ENCODE assay signal across 10 mouse cellular contexts in genomic region chr7:131182685-131183084, GRCm38 (mm10). TPM values are rescaled to one million over a fixed set of nuclear protein-coding genes. Genes with fewer than 3 reads are reported as not detected.
DNase-seq lines count a peak whose midpoint lies in the region; ATAC-seq and TF ChIP-seq lines count a peak whose summit lies in the region.
"Had no signal": no experiment of that assay in that cellular context is flagged by ENCODE, and none has a peak within 500 bp of the region (broad histone marks: within the 10 kb centered on the region; RNA-seq: fewer than 3 reads in every experiment).

No protein-coding gene starts in this region.

- H3K27ac ChIP-seq in kidney, adult 2 months (ENCODE audit: insufficient read depth, low read depth, low read length) = no peak overlapping the region
- no peak overlapping the region for H3K27ac ChIP-seq in kidney, embryonic 14.5 days (ENCODE audit: low read depth, low read length)
- no peak overlapping the region for H3K27ac ChIP-seq in MEL (ENCODE audit: control insufficient read depth, low read depth, low read length)
- H3K27ac ChIP-seq in embryonic facial prominence, embryonic 10.5 days (replicated peaks) = no peak overlapping the region
- H3K27ac ChIP-seq in stomach, postnatal 0 days (replicated peaks) = no peak overlapping the region
- H3K27ac ChIP-seq: limb, embryonic 15.5 days had no signal

- peak; percentile 8 for DNase-seq in kidney, adult 2 months
- peak; percentile 8 for DNase-seq in CD4-positive helper T cell, adult 2 months (ENCODE audit: low read depth, low spot score)
- no peak for DNase-seq in MEL (ENCODE audit: low read depth, low spot score)
- DNase-seq in embryonic facial prominence, embryonic 10.5 days (ENCODE audit: low spot score) = peak; percentile 52
- peak; percentile 54 for DNase-seq in lung, adult 2 months
- DNase-seq in stomach, postnatal 0 days (ENCODE audit: low spot score) = peak; percentile 66
- DNase-seq in urinary bladder, postnatal 10 days (ENCODE audit: low spot score) = no peak

- H3K4me2 ChIP-seq in kidney, embryonic 14.5 days (replicated peaks; ENCODE audit: low read depth, low read length) = no peak overlapping the region
- no peak overlapping the region for H3K4me2 ChIP-seq in stomach, postnatal 0 days (replicated peaks; ENCODE audit: low read depth)
- H3K4me2 ChIP-seq: limb, embryonic 15.5 days had no signal

- no peak for TF ChIP-seq EP300 in MEL (IDR thresholded peaks at IDR 0.05; ENCODE audit: low read depth in 1 of 2, low read length in 2 of 2)
- TF ChIP-seq EP300 in stomach, postnatal 0 days (optimal IDR thresholded peaks at IDR 0.05) = no peak

- WGBS in kidney, adult 2 months = 38% methylated on average over 4 of the region's 4 CpGs
- WGBS in kidney, embryonic 14.5 days = 53% methylated on average over 4 of the region's 4 CpGs
- 38% methylated on average over 4 of the region's 4 CpGs for WGBS in embryonic facial prominence, embryonic 10.5 days
- 47% methylated on average over 4 of the region's 4 CpGs for WGBS in lung, adult 2 months
- 38% methylated on average over 4 of the region's 4 CpGs for WGBS in stomach, postnatal 0 days

- no peak for TF ChIP-seq POLR2A in kidney, adult 2 months (IDR thresholded peaks at IDR 0.05; ENCODE audit: low read depth, low read length)
- no peak for TF ChIP-seq POLR2A in MEL (IDR thresholded peaks at IDR 0.05; ENCODE audit: control insufficient read depth in 1 of 2, insufficient read depth in 1 of 2, low read depth in 1 of 2, low read length in 2 of 2, poor library complexity in 1 of 2)
- no peak for TF ChIP-seq POLR2A in lung, adult 2 months (IDR thresholded peaks at IDR 0.05; ENCODE audit: borderline replicate concordance, extremely low read depth, low read depth, low read length)

- H3K9ac ChIP-seq in kidney, embryonic 14.5 days (ENCODE audit: low read depth, low read length) = no peak overlapping the region
- H3K9ac ChIP-seq in MEL (ENCODE audit: control insufficient read depth, low read depth, low read length, poor library complexity, severe bottlenecking) = no peak overlapping the region
- no peak overlapping the region for H3K9ac ChIP-seq in stomach, postnatal 0 days (ENCODE audit: low read length)
- H3K9ac ChIP-seq: limb, embryonic 15.5 days had no signal

- H3K36me3 ChIP-seq in kidney, adult 2 months (ENCODE audit: control insufficient read depth, insufficient read depth, low read length) = no peaks in the 10 kb centered on the region
- no peaks in the 10 kb centered on the region for H3K36me3 ChIP-seq in kidney, embryonic 14.5 days (ENCODE audit: control insufficient read depth, insufficient read depth, low read length)
- no peaks in the 10 kb centered on the region for H3K36me3 ChIP-seq in MEL (ENCODE audit: control insufficient read depth in 1 of 2, insufficient read depth in 2 of 2, low read length in 2 of 2)
- H3K36me3 ChIP-seq in embryonic facial prominence, embryonic 10.5 days (replicated peaks) = no peaks in the 10 kb centered on the region
- H3K36me3 ChIP-seq in stomach, postnatal 0 days (ENCODE audit: control insufficient read depth, insufficient read depth, low read length) = no peaks in the 10 kb centered on the region
- H3K36me3 ChIP-seq: limb, embryonic 15.5 days had no signal

- H3K9me3 ChIP-seq in kidney, embryonic 14.5 days (ENCODE audit: control insufficient read depth, low read length) = no peaks in the 10 kb centered on the region
- no peaks in the 10 kb centered on the region for H3K9me3 ChIP-seq in MEL (replicated peaks; ENCODE audit: insufficient read depth, low read length)
- H3K9me3 ChIP-seq in embryonic facial prominence, embryonic 10.5 days = no peaks in the 10 kb centered on the region
- no peaks in the 10 kb centered on the region for H3K9me3 ChIP-seq in stomach, postnatal 0 days (ENCODE audit: control insufficient read depth, low read length)
- H3K9me3 ChIP-seq: limb, embryonic 15.5 days had no signal

- TF ChIP-seq CTCF in kidney, adult 2 months (conservative IDR thresholded peaks at IDR 0.05; ENCODE audit: insufficient read depth, insufficient read length, low read depth, low read length) = peak; percentile 72
- peak in 2 of 3 experiments; percentile 6 to 42; a peak in 3 of 6 replicates for TF ChIP-seq CTCF in MEL (IDR thresholded peaks at IDR 0.05 in 2 of 3, conservative IDR thresholded peaks at IDR 0.05 in 1 of 3; ENCODE audit: control insufficient read depth in 1 of 3, insufficient read depth in 1 of 3, low read depth in 2 of 3, low read length in 3 of 3, poor library complexity in 1 of 3, severe bottlenecking in 1 of 3)
- TF ChIP-seq CTCF in lung, adult 2 months (IDR thresholded peaks at IDR 0.05; ENCODE audit: insufficient read depth, low read length) = peak; percentile 62; the same call in 1 of the 2 replicates
- peak; percentile 73 for TF ChIP-seq CTCF in stomach, postnatal 0 days (IDR thresholded peaks at IDR 0.05; ENCODE audit: low read depth)

- no peaks in the 10 kb centered on the region; the same call in 1 of the 2 replicates for H3K27me3 ChIP-seq in kidney, adult 2 months (replicated peaks; ENCODE audit: control insufficient read depth, insufficient read depth, low read length)
- no peaks in the 10 kb centered on the region for H3K27me3 ChIP-seq in kidney, embryonic 14.5 days (ENCODE audit: control insufficient read depth, insufficient read depth, low read length)
- H3K27me3 ChIP-seq in MEL (ENCODE audit: control insufficient read depth in 1 of 2, insufficient read depth in 2 of 2, low read length in 2 of 2) = no peaks in the 10 kb centered on the region
- H3K27me3 ChIP-seq in embryonic facial prominence, embryonic 10.5 days (replicated peaks; ENCODE audit: low read depth, poor library complexity, severe bottlenecking) = no peaks in the 10 kb centered on the region
- no peaks in the 10 kb centered on the region for H3K27me3 ChIP-seq in stomach, postnatal 0 days (ENCODE audit: control insufficient read depth, insufficient read depth, low read length)
- H3K27me3 ChIP-seq: limb, embryonic 15.5 days had no signal

- no peaks in the 10 kb centered on the region for H3K79me2 ChIP-seq in MEL (ENCODE audit: control insufficient read depth, insufficient read depth, low read length, poor library complexity)

- TF ChIP-seq RAD21 in MEL (IDR thresholded peaks at IDR 0.05; ENCODE audit: low read depth, low read length) = no peak

- H3K4me3 ChIP-seq in kidney, adult 2 months (ENCODE audit: insufficient read depth, low read depth, low read length) = no peak overlapping the region
- no peak overlapping the region for H3K4me3 ChIP-seq in kidney, embryonic 14.5 days (ENCODE audit: low read length)
- H3K4me3 ChIP-seq in MEL (ENCODE audit: control insufficient read depth in 1 of 2, insufficient read depth in 1 of 2, low read depth in 2 of 2, low read length in 2 of 2) = no peak overlapping the region
- H3K4me3 ChIP-seq in embryonic facial prominence, embryonic 10.5 days = no peak overlapping the region
- H3K4me3 ChIP-seq in lung, adult 2 months (replicated peaks; ENCODE audit: extremely low read depth, low read depth, low read length) = no peak overlapping the region
- no peak overlapping the region for H3K4me3 ChIP-seq in stomach, postnatal 0 days (ENCODE audit: low read depth, low read length)
- H3K4me3 ChIP-seq: limb, embryonic 15.5 days had no signal

- ATAC-seq in kidney, embryonic 14.5 days (ENCODE audit: low FRiP score, low TSS enrichment) = no peak
- no peak for ATAC-seq in stomach, postnatal 0 days (ENCODE audit: low FRiP score, low TSS enrichment)

- H3K4me1 ChIP-seq in kidney, adult 2 months (ENCODE audit: control insufficient read depth, insufficient read depth, low read length) = no peaks in the 10 kb centered on the region
- no peaks in the 10 kb centered on the region for H3K4me1 ChIP-seq in kidney, embryonic 14.5 days (ENCODE audit: control insufficient read depth, insufficient read depth, low read length)
- H3K4me1 ChIP-seq in MEL (ENCODE audit: control insufficient read depth in 1 of 2, insufficient read depth in 2 of 2, low read length in 2 of 2) = no peaks in the 10 kb centered on the region
- no peaks in the 10 kb centered on the region for H3K4me1 ChIP-seq in embryonic facial prominence, embryonic 10.5 days
- H3K4me1 ChIP-seq in lung, adult 2 months (ENCODE audit: control insufficient read depth, insufficient read depth, low read length) = no peaks in the 10 kb centered on the region
- H3K4me1 ChIP-seq in stomach, postnatal 0 days (replicated peaks; ENCODE audit: control insufficient read depth, insufficient read depth) = no peaks in the 10 kb centered on the region
- H3K4me1 ChIP-seq: limb, embryonic 15.5 days had no signal

TF ChIP-seq in MEL, 35 proteins besides CTCF, POLR2A, EP300 and RAD21 (continues in another document):
- TF ChIP-seq MYB (IDR thresholded peaks at IDR 0.05; ENCODE audit: low read depth, low read length) (no peak), UBTF (IDR thresholded peaks at IDR 0.05; ENCODE audit: borderline replicate concordance, insufficient read depth, low read depth, low read length) (no peak), TAL1 (IDR thresholded peaks at IDR 0.05; ENCODE audit: low read length) (no peak), GATA1 (IDR thresholded peaks at IDR 0.05; ENCODE audit: low read depth, low read length) (no peak), ZC3H11A (IDR thresholded peaks at IDR 0.05; ENCODE audit: low read depth, low read length) (no peak), NRF1 (IDR thresholded peaks at IDR 0.05; ENCODE audit: insufficient read depth, low read depth, low read length, poor library complexity, severe bottlenecking) (no peak), ZKSCAN1 (IDR thresholded peaks at IDR 0.05; ENCODE audit: low read depth, low read length) (no peak), KAT2A (conservative IDR thresholded peaks at IDR 0.05; ENCODE audit: low read depth, low read length) (no peak)

RNA-seq across cellular contexts. Expression of gene 5430419D17Rik, which starts 8.5 kb away (rescaled TPM):
- not detected in 2 replicates for polyA plus RNA-seq in kidney, adult 2 months (2012; rRNA removed)
- polyA plus RNA-seq in kidney, embryonic 14.5 days (2014; fragmentation: Nextera tagmentation; extraction: Ambion mirVana) = not detected in 2 replicates
- not detected in 2 replicates for total RNA-seq in MEL (2012; rRNA removed)
- polyA plus RNA-seq in MEL (2012; ENCODE audit: insufficient read depth in 1 of 2, insufficient read length in 2 of 2, low read depth in 1 of 2, low replicate concordance in 2 of 2, missing spikeins in 1 of 2) = not detected
- not detected in 2 replicates for polyA plus RNA-seq in embryonic facial prominence, embryonic 10.5 days (2016; fragmentation: Nextera tagmentation; extraction: Ambion mirVana)
- 0.03 and 0.11 TPM in 2 replicates for polyA plus RNA-seq in lung, adult 2 months (2012; rRNA removed)
- polyA plus RNA-seq in stomach, postnatal 0 days (2015; fragmentation: Nextera tagmentation; extraction: Ambion mirVana) = 0.06 TPM in 1 of 2 replicates, not detected in the other

RNA-seq across cellular contexts. Expression of gene 4933402N03Rik, which starts 36.6 kb away (rescaled TPM):
- polyA plus RNA-seq in kidney, adult 2 months (2012; rRNA removed) = not detected in 2 replicates
- not detected in 2 replicates for polyA plus RNA-seq in kidney, embryonic 14.5 days (2014; fragmentation: Nextera tagmentation; extraction: Ambion mirVana)
- not detected in 2 replicates for total RNA-seq in MEL (2012; rRNA removed)
- polyA plus RNA-seq in MEL (2012; ENCODE audit: insufficient read depth in 1 of 2, insufficient read length in 2 of 2, low read depth in 1 of 2, low replicate concordance in 2 of 2, missing spikeins in 1 of 2) = not detected
- polyA plus RNA-seq in embryonic facial prominence, embryonic 10.5 days (2016; fragmentation: Nextera tagmentation; extraction: Ambion mirVana) = not detected in 2 replicates
- not detected in 2 replicates for polyA plus RNA-seq in lung, adult 2 months (2012; rRNA removed)
- polyA plus RNA-seq in stomach, postnatal 0 days (2015; fragmentation: Nextera tagmentation; extraction: Ambion mirVana) = not detected in 2 replicates
- polyA plus RNA-seq: frontal cortex, adult 2 months; limb, embryonic 15.5 days had no signal

Comparison
In these comparisons a context has a peak if more than half of its experiments do, and no peak if none do; other contexts are left out.
1. DNase-seq: peak in kidney, adult 2 months (single experiment), CD4-positive helper T cell, adult 2 months (single experiment), embryonic facial prominence, embryonic 10.5 days (single experiment), lung, adult 2 months (single experiment) and stomach, postnatal 0 days (single experiment); none in MEL (single experiment) and urinary bladder, postnatal 10 days (single experiment).
2. Peak in every context shown above with its lines, with median percentiles within 50 percentile points of each other: CTCF ChIP-seq.